ENCODE assay signal across 13 mouse cellular contexts in the genomic region with DNA sequence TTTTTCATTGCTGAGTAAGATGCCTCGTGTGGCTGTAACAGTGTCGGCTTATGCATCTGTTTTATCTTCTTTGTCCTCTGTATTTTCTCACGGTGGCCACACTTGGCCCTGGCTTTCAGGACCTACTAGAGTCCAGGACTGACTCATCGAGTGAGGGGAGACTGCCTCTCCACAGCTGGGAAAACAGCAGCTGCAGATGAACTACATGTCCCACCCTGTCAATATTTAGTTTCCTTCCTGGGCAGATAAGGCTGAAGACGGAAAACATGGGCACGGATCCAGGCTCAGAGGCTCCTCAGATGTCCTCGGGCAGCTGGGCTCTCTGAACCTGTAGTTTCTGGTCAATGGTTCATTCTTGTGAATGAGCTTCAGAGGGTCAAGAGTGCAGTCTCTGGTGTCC. TPM values are rescaled to one million over a fixed set of nuclear protein-coding genes. Genes with fewer than 3 reads are reported as not detected.
DNase-seq lines count a peak whose midpoint lies in the region; ATAC-seq and TF ChIP-seq lines count a peak whose summit lies in the region.
"Had no signal": no experiment of that assay in that cellular context is flagged by ENCODE, and none has a peak within 500 bp of the region (broad histone marks: within the 10 kb centered on the region; RNA-seq: fewer than 3 reads in every experiment).

No protein-coding gene starts in this region.

- no peaks in the 10 kb centered on the region for H3K9me3 ChIP-seq in intestine, postnatal 0 days (ENCODE audit: control insufficient read depth)
- H3K9me3 ChIP-seq: hindbrain, embryonic 15.5 days; liver, embryonic 13.5 days had no signal

- no peak overlapping the region for H3ac ChIP-seq in myocyte (ENCODE audit: control insufficient read depth, insufficient read length)

- intact Hi-C loops in left cerebral cortex, adult 2 months (cut with DNase I) = no loop called here

- H3K79me2 ChIP-seq in myocyte (ENCODE audit: control insufficient read depth, insufficient read depth) = no peaks in the 10 kb centered on the region

- 13% methylated on average over 7 of the region's 7 CpGs for WGBS in intestine, postnatal 0 days

- no peak for TF ChIP-seq CTCF in intestine, postnatal 0 days (IDR thresholded peaks at IDR 0.05; ENCODE audit: low read depth)
- TF ChIP-seq CTCF in left cerebral cortex, adult 2 months (IDR thresholded peaks at IDR 0.05) = no peak

- peak; percentile 68 for ATAC-seq in intestine, postnatal 0 days

- H3K4me3 ChIP-seq in intestine, postnatal 0 days (ENCODE audit: low read depth, low read length) = no peak overlapping the region
- no peak overlapping the region for H3K4me3 ChIP-seq in myocyte
- no peak overlapping the region for H3K4me3 ChIP-seq in left cerebral cortex, adult 2 months
- H3K4me3 ChIP-seq: hindbrain, embryonic 15.5 days; liver, embryonic 13.5 days had no signal

- peak; percentile 23 for DNase-seq in kidney, adult 11 months
- no peak for DNase-seq in kidney, adult 18-20 months
- DNase-seq in heart, adult 11 months = peak; percentile 99
- DNase-seq in left cerebral cortex, adult 2 months (ENCODE audit: extremely low spot score in 1 of 2, low spot score in 2 of 2) = no peak
- no peak for DNase-seq in spleen, postnatal 4 days (ENCODE audit: low spot score in 2 of 2)
- no peak for DNase-seq in spleen, postnatal 36 days (ENCODE audit: low spot score in 2 of 2)
- DNase-seq: B cell, adult 2 months; liver, embryonic 13.5 days had no signal

- H3K4me2 ChIP-seq in intestine, postnatal 0 days (replicated peaks; ENCODE audit: low read depth) = no peak overlapping the region
- H3K4me2 ChIP-seq in myocyte (ENCODE audit: low read depth) = peak overlapping the region; percentile 47
- H3K4me2 ChIP-seq: hindbrain, embryonic 15.5 days; liver, embryonic 13.5 days had no signal

- no peaks in the 10 kb centered on the region for H3K36me3 ChIP-seq in intestine, postnatal 0 days (ENCODE audit: control insufficient read depth, insufficient read depth)
- no peaks in the 10 kb centered on the region for H3K36me3 ChIP-seq in myocyte (ENCODE audit: control insufficient read depth, insufficient read depth)
- H3K36me3 ChIP-seq: hindbrain, embryonic 15.5 days; liver, embryonic 13.5 days had no signal

- H3K27me3 ChIP-seq in intestine, postnatal 0 days (replicated peaks; ENCODE audit: control insufficient read depth, insufficient read depth, low read length) = no peaks in the 10 kb centered on the region
- H3K27me3 ChIP-seq in myocyte (ENCODE audit: control insufficient read depth, insufficient read depth, insufficient read length) = no peaks in the 10 kb centered on the region
- H3K27me3 ChIP-seq: hindbrain, embryonic 15.5 days; liver, embryonic 13.5 days had no signal

- no peak for TF ChIP-seq POLR2A in myocyte (IDR thresholded peaks at IDR 0.05; ENCODE audit: insufficient read length, low read depth)

- no peaks in the 10 kb centered on the region for H3K4me1 ChIP-seq in intestine, postnatal 0 days (replicated peaks; ENCODE audit: control insufficient read depth, insufficient read depth, low read length)
- H3K4me1 ChIP-seq: liver, embryonic 13.5 days had no signal

- H3K9ac ChIP-seq in intestine, postnatal 0 days (ENCODE audit: low read depth, low read length) = no peak overlapping the region
- H3K9ac ChIP-seq: hindbrain, embryonic 15.5 days; liver, embryonic 13.5 days had no signal

- H3K27ac ChIP-seq in intestine, postnatal 0 days (ENCODE audit: low read depth, low read length) = no peak overlapping the region
- H3K27ac ChIP-seq in left cerebral cortex, adult 2 months = no peak overlapping the region
- H3K27ac ChIP-seq: hindbrain, embryonic 15.5 days; liver, embryonic 13.5 days had no signal

TF ChIP-seq in myocyte, 11 proteins besides CTCF, POLR2A, EP300 and RAD21:
- TF ChIP-seq USF1 (IDR thresholded peaks at IDR 0.05; ENCODE audit: low read depth) (no peak), MAX (IDR thresholded peaks at IDR 0.05; ENCODE audit: low read depth) (no peak), SRF (IDR thresholded peaks at IDR 0.05; ENCODE audit: control insufficient read depth, insufficient read length, low read depth) (no peak), POLR2AphosphoS2 (IDR thresholded peaks at IDR 0.05; ENCODE audit: insufficient read length, low read depth) (no peak), TCF3 (IDR thresholded peaks at IDR 0.05; ENCODE audit: insufficient read length, low read depth) (peak; percentile 89), CEBPB (IDR thresholded peaks at IDR 0.05; ENCODE audit: insufficient read depth, poor library complexity, severe bottlenecking) (no peak), REST (IDR thresholded peaks at IDR 0.05; ENCODE audit: insufficient read depth, insufficient read length) (no peak), E2F4 (IDR thresholded peaks at IDR 0.05; ENCODE audit: insufficient read depth) (no peak), MYOG (IDR thresholded peaks at IDR 0.05; ENCODE audit: control insufficient read depth in 1 of 3, insufficient read depth in 1 of 3, insufficient read length in 2 of 3, low read depth in 2 of 3) (peak; percentile 62 to 89 (median 70)), MYOD1 (IDR thresholded peaks at IDR 0.05; ENCODE audit: control insufficient read depth in 1 of 3, insufficient read length in 2 of 3, low read depth in 2 of 3) (peak; percentile 42 to 98 (median 95)), TCF12 (IDR thresholded peaks at IDR 0.05; ENCODE audit: insufficient read depth, poor library complexity, severe bottlenecking) (peak; percentile 95)

RNA-seq across cellular contexts. Expression of gene Bpi, which starts 9.6 kb away (rescaled TPM):
- not detected in 2 replicates for polyA plus RNA-seq in intestine, postnatal 0 days (2015; fragmentation: Nextera tagmentation; extraction: Ambion mirVana)
- polyA plus RNA-seq in myocyte (2012; fragmentation: generic; extraction: Trizol) = not detected
- not detected for total RNA-seq in left cerebral cortex, adult 2 months (2021)
- polyA plus RNA-seq: cortical plate, adult 2 months; hindbrain, embryonic 15.5 days; liver, embryonic 13.5 days; urinary bladder, adult 2 months had no signal

RNA-seq across cellular contexts. Expression of gene D630003M21Rik, which starts 19.3 kb away (rescaled TPM):
- 0.76 and 0.82 TPM in 2 replicates for polyA plus RNA-seq in intestine, postnatal 0 days (2015; fragmentation: Nextera tagmentation; extraction: Ambion mirVana)
- polyA plus RNA-seq in myocyte (2012; fragmentation: generic; extraction: Trizol) = 0.25 TPM
- 1 to 10 TPM; 3.5 to 3.7 TPM for total RNA-seq in left cerebral cortex, adult 2 months (2021)

RNA-seq across cellular contexts. Expression of gene Lbp, which starts 58.0 kb away (rescaled TPM):
- polyA plus RNA-seq in intestine, postnatal 0 days (2015; fragmentation: Nextera tagmentation; extraction: Ambion mirVana) = 4.9 and 6.2 TPM in 2 replicates
- polyA plus RNA-seq in myocyte (2012; fragmentation: generic; extraction: Trizol) = 0.11 TPM
- total RNA-seq in left cerebral cortex, adult 2 months (2021) = 1 to 10 TPM; 1.2 to 2.4 TPM

Comparison
In these comparisons a context has a peak if more than half of its experiments do, and no peak if none do; other contexts are left out.
1. DNase-seq: peak in kidney, adult 11 months (single experiment) and heart, adult 11 months (single experiment); none in kidney, adult 18-20 months (single experiment), left cerebral cortex, adult 2 months (0 of 2), spleen, postnatal 4 days (0 of 2) and spleen, postnatal 36 days (0 of 2).